Mouse (Mus musculus): Measurements from ENCODE around the gene Ano7. TPM values are rescaled to one million over a fixed set of nuclear protein-coding genes. Genes with fewer than 3 reads are reported as not detected.

Ano7 gene
- polyA plus RNA-seq (2014; fragmentation: Nextera tagmentation; extraction: Ambion mirVana): 0.85 and 1.6 TPM in 2 replicates

DNA sequence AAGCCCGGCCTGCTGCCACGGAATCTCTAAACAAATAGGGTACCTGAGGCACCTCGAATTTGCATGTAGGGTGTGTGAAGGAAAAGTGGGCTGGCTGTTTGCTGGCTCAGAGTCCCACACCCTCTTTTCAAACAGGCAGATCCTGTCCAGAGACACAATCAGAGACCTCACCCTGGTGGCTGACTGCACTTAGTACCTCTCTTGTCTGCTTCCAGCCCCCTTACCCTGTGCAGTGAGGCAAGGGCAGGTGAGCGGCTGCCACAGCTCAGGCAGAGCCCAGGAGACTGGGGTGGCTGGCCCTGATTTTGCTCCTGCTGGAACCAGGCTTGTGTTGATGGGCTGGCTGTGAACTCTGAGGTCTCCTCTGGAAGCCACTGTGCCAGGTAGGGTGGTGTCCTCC is at the start of gene Ano7:
TSS of gene Ano7 (plus strand) at position 266 of the 400 bp plus-strand sequence.
- Histone ChIP-seq H3K9me3 (ENCODE audit: control insufficient read depth, low read length) (no peaks in the 10 kb centered on the region), H3K27ac (replicated peaks; ENCODE audit: low read depth, low read length) (no peak within 1 kb of the TSS), H3K4me1 (ENCODE audit: control insufficient read depth, insufficient read depth, low read length) (no peaks in the 10 kb centered on the region), H3K27me3 (replicated peaks; ENCODE audit: control insufficient read depth, insufficient read depth, low read length) (no peaks in the 10 kb centered on the region; the same call in 1 of the 2 replicates), H3K4me2 (ENCODE audit: low read depth, low read length) (no peak within 1 kb of the TSS), H3K4me3 (ENCODE audit: low read depth, low read length) (no peak within 1 kb of the TSS), H3K9ac (ENCODE audit: low read depth, low read length) (no peak within 1 kb of the TSS; the same call in 1 of the 2 replicates), H3K36me3 (ENCODE audit: control insufficient read depth, insufficient read depth, low read length) (no peaks in the 10 kb centered on the region)
- ATAC-seq (ENCODE audit: low read depth): no peak
- 75% methylated on average over 4 of the region's 4 CpGs for WGBS
- peak; percentile 1 for DNase-seq (ENCODE audit: low spot score)

DNA sequence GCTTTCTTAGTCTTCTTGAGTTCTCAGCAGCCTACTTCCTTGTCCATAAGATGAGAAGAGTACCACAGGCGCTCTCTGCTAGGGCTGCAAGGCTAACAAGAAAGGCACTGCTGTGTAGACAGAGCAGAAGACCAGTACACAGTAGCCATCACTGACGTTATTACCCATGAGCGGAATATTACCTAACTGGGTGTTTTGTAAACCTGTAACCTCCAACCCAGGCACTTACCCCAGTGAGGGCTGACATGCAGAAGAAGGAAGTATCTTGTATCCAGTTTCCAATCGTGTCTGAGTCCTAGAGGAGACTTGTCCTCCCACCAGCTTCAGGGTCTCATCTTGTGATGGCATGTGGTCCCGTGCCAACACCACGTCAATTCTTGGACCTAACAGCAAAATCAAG is 49.8 kb upstream of the Ano7 start:
- 88% methylated on average over 6 of the region's 6 CpGs for WGBS
- H3K27ac ChIP-seq (replicated peaks; ENCODE audit: low read depth, low read length): no peak overlapping the region
- H3K36me3 ChIP-seq (ENCODE audit: control insufficient read depth, insufficient read depth, low read length): peaks cover 67% of the 10 kb centered on the region
- ATAC-seq (ENCODE audit: low read depth): no peak
- no peak overlapping the region for H3K4me2 ChIP-seq (ENCODE audit: low read depth, low read length)
- no peak for DNase-seq (ENCODE audit: low spot score)
- no peaks in the 10 kb centered on the region for H3K4me1 ChIP-seq (ENCODE audit: control insufficient read depth, insufficient read depth, low read length)
- no peak overlapping the region for H3K4me3 ChIP-seq (ENCODE audit: low read depth, low read length)
- H3K9ac ChIP-seq (ENCODE audit: low read depth, low read length): no peak overlapping the region
- no peaks in the 10 kb centered on the region for H3K9me3 ChIP-seq (ENCODE audit: control insufficient read depth, low read length)
- no peaks in the 10 kb centered on the region for H3K27me3 ChIP-seq (replicated peaks; ENCODE audit: control insufficient read depth, insufficient read depth, low read length)

DNA sequence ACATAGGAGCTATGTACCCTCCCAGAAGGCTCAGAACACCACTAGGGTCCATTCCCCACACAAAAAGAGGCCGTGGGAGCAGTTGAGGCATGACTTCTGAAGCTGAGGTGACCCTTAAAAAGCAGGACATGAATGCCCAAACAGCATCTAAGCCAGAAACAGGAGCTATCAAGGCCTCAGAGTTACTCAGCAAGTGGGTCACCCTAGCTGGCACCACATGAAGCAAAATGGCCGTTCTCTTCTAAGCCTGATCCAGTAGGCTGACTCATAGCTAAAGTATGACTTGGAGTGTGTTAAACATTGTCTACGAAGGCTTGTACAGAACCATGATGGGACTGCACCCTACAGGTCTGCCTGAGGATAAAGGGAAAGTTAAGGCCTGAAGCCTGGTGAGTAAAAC is 47.3 kb upstream of the Ano7 start:
- H3K9me3 ChIP-seq (ENCODE audit: control insufficient read depth, low read length): no peaks in the 10 kb centered on the region
- DNase-seq (ENCODE audit: low spot score) (no peak), ATAC-seq (ENCODE audit: low read depth) (no peak)
- no peak overlapping the region for H3K4me3 ChIP-seq (ENCODE audit: low read depth, low read length)
- WGBS: 98% methylated on average over 3 of the region's 3 CpGs
- peaks cover 60% of the 10 kb centered on the region for H3K36me3 ChIP-seq (ENCODE audit: control insufficient read depth, insufficient read depth, low read length)
- H3K9ac ChIP-seq (ENCODE audit: low read depth, low read length): no peak overlapping the region
- no peak overlapping the region for H3K27ac ChIP-seq (replicated peaks; ENCODE audit: low read depth, low read length)
- H3K4me2 ChIP-seq (ENCODE audit: low read depth, low read length): no peak overlapping the region
- no peaks in the 10 kb centered on the region for H3K4me1 ChIP-seq (ENCODE audit: control insufficient read depth, insufficient read depth, low read length)
- H3K27me3 ChIP-seq (replicated peaks; ENCODE audit: control insufficient read depth, insufficient read depth, low read length): no peaks in the 10 kb centered on the region

DNA sequence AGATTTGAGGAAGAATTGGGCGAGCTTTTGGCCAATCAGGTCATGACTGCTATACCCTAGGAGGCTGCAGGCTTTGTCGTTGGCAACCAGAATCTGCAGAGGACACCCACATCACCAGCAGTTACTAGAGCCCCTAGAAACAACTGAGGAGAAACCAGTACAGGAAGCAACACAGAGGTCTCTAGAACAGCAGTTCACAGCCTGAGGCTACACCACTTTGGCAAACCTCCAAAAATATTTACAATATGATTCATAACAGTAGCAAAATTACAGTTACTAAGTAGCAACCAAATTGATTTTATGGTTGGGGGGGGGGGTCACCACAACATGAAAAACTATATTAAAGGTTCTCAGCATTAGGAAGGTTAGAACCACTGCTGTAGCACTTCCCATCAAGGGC is 39.1 kb upstream of the Ano7 start:
- Histone ChIP-seq H3K4me3 (ENCODE audit: low read depth, low read length) (no peak overlapping the region), H3K4me1 (ENCODE audit: control insufficient read depth, insufficient read depth, low read length) (no peaks in the 10 kb centered on the region), H3K36me3 (ENCODE audit: control insufficient read depth, insufficient read depth, low read length) (peaks cover 28% of the 10 kb centered on the region), H3K9me3 (ENCODE audit: control insufficient read depth, low read length) (no peaks in the 10 kb centered on the region), H3K9ac (ENCODE audit: low read depth, low read length) (no peak overlapping the region), H3K27ac (replicated peaks; ENCODE audit: low read depth, low read length) (no peak overlapping the region), H3K27me3 (replicated peaks; ENCODE audit: control insufficient read depth, insufficient read depth, low read length) (no peaks in the 10 kb centered on the region), H3K4me2 (ENCODE audit: low read depth, low read length) (no peak overlapping the region)
- peak; percentile 18 for DNase-seq (ENCODE audit: low spot score)
- 67% methylated on average over 2 of the region's 2 CpGs for WGBS
- ATAC-seq (ENCODE audit: low read depth): no peak

DNA sequence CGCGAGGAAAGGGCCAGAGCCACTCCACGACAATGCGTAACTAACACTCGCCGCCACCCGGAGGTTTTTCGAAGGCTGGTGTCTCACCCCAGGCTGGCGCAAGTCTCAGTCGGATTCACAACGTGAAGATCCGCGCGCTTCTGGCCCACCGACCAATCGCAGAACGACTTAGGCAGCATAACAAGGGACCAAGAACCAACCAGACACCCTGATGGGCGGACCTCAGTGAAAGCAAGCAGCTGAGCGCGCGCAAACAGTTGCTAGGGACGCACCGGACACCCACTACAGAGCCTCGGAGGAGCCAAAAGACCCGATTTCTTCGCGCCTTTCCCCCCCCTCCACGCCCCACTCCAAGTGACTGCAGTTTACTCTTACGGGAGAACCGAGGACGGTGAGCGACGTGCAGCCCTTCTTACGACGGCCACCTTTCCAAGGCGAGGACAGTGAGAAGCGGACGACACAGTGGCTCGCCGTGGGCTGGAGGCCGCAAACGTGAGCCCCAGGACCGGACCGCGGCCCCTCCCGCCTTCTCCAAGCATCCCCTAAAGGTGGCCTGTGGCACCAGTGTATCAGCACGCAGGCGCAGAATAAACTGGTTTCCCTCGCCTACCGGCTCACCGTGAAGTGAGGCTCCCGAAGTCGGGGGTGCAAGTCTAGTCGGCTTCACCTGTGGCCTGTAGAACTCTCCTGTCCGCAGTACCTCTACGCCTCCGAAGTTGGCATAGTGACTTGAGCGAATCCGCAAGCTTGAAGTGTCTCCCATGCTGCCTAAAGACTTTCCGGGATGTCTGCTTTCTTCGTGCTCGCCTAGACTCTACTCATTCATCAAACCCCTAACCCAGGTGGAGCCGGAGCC is 30.9 kb upstream of the Ano7 start, which contains the start of the genes Ppp1r7 and Pask:
TSS of gene Ppp1r7 (plus strand) at position 207 of the 856 bp plus-strand sequence.
TSS of gene Pask (minus strand) at position 835 of the 856 bp plus-strand sequence.
- Histone ChIP-seq H3K27me3 (replicated peaks; ENCODE audit: control insufficient read depth, insufficient read depth, low read length) (no peaks in the 10 kb centered on the region), H3K27ac (replicated peaks; ENCODE audit: low read depth, low read length) (peak within 1 kb of the TSS; percentile 65), H3K4me2 (ENCODE audit: low read depth, low read length) (peak within 1 kb of the TSS; percentile 90), H3K9me3 (ENCODE audit: control insufficient read depth, low read length) (no peaks in the 10 kb centered on the region), H3K9ac (ENCODE audit: low read depth, low read length) (peak within 1 kb of the TSS; percentile 83), H3K36me3 (ENCODE audit: control insufficient read depth, insufficient read depth, low read length) (peaks cover 10% of the 10 kb centered on the region; the same call in 1 of the 2 replicates), H3K4me3 (ENCODE audit: low read depth, low read length) (peak within 1 kb of the TSS; percentile 95), H3K4me1 (ENCODE audit: control insufficient read depth, insufficient read depth, low read length) (peaks cover 7% of the 10 kb centered on the region)
- WGBS: under 1% methylated on average over 57 of the region's 63 CpGs
- DNase-seq (ENCODE audit: low spot score) (peak; percentile 99), ATAC-seq (ENCODE audit: low read depth) (peak; percentile 98)

DNA sequence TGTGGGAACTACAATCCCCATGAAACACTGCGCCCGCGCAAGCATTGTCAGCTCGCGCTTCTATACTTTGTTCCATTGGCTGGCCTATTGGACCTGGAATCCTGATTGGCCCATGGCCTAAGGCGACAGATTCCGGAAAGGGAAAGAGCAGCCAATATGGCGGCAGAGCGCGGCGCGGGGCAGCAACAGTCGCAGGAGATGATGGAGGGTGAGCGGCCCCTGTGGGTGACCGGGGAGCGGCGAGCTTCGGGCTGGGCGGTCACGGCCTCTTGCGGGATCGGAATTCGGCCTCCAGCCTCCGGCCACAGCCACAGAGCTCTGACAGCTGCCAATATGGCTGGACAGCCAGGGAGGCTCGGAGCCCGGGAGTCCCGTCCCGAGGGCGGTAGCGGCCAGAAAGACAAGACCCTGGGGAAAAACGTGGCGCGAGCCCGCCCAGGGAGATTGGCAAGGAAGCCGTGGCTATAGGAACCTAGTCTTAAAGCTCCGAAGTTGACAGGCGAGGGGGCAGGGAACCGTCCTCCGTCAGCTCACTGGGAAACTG is 30.2 kb upstream of the Ano7 start:
- H3K9ac ChIP-seq (ENCODE audit: low read depth, low read length): peak overlapping the region; percentile 83
- DNase-seq (ENCODE audit: low spot score): peak; percentile 99
- H3K4me3 ChIP-seq (ENCODE audit: low read depth, low read length): peak overlapping the region; percentile 95
- WGBS: 0% methylated on average over 35 of the region's 39 CpGs
- H3K27ac ChIP-seq (replicated peaks; ENCODE audit: low read depth, low read length): peak overlapping the region; percentile 65
- ATAC-seq (ENCODE audit: low read depth): peak; percentile 96
- no peaks in the 10 kb centered on the region for H3K27me3 ChIP-seq (replicated peaks; ENCODE audit: control insufficient read depth, insufficient read depth, low read length)
- H3K36me3 ChIP-seq (ENCODE audit: control insufficient read depth, insufficient read depth, low read length): peaks cover 16% of the 10 kb centered on the region
- peak overlapping the region; percentile 90 for H3K4me2 ChIP-seq (ENCODE audit: low read depth, low read length)
- H3K4me1 ChIP-seq (ENCODE audit: control insufficient read depth, insufficient read depth, low read length): peaks cover 7% of the 10 kb centered on the region
- H3K9me3 ChIP-seq (ENCODE audit: control insufficient read depth, low read length): no peaks in the 10 kb centered on the region

DNA sequence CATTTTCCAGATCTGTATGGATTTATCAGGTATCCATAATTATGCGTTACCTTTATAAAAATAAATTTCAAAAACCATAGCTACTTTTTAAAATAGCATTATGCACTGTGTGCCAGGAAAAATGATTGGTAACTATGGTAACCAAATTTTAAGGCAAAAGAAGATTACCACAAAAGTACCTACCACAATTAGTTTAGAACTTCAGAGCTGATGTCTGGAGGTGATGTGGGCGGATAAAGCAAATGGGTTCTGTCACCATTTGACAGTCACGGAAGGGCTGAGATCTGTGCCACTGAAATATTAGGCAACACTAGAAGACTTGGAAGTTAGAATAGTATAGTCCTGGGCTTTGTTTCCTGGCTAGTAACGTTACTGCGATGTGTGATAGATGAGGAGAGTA is 26.6 kb upstream of the Ano7 start:
- no peaks in the 10 kb centered on the region for H3K27me3 ChIP-seq (replicated peaks; ENCODE audit: control insufficient read depth, insufficient read depth, low read length)

DNA sequence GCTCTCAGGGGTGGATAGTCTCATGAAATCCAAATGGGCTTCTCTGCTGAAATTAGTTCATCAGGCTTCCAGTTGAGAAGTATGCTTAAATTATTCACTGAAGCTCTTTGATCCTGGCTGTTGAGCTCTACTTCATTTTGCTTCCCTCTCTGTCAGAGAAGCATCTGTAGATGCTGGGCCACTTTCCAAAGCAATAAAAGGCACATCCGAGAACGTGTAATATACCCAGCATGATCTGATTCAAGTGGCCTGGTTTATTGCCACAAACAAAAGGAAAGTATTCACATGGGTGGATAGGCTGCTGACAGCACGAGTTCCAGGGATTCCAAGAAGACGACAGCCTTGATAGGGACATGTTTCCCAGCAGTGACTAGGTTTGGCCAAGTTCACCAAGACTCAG is 24.0 kb upstream of the Ano7 start:
- ATAC-seq (ENCODE audit: low read depth): no peak
- DNase-seq (ENCODE audit: low spot score): no peak
- Histone ChIP-seq H3K4me3 (ENCODE audit: low read depth, low read length) (no peak overlapping the region), H3K9me3 (ENCODE audit: control insufficient read depth, low read length) (no peaks in the 10 kb centered on the region), H3K9ac (ENCODE audit: low read depth, low read length) (no peak overlapping the region), H3K4me1 (ENCODE audit: control insufficient read depth, insufficient read depth, low read length) (no peaks in the 10 kb centered on the region), H3K4me2 (ENCODE audit: low read depth, low read length) (no peak overlapping the region), H3K27ac (replicated peaks; ENCODE audit: low read depth, low read length) (no peak overlapping the region), H3K36me3 (ENCODE audit: control insufficient read depth, insufficient read depth, low read length) (peaks cover 76% of the 10 kb centered on the region), H3K27me3 (replicated peaks; ENCODE audit: control insufficient read depth, insufficient read depth, low read length) (no peaks in the 10 kb centered on the region)
- 71% methylated on average over 4 of the region's 4 CpGs for WGBS

More for the DNA sequence above, 26.6 kb upstream of the Ano7 start:
- Histone ChIP-seq H3K9ac (ENCODE audit: low read depth, low read length) (no peak overlapping the region), H3K4me3 (ENCODE audit: low read depth, low read length) (no peak overlapping the region), H3K36me3 (ENCODE audit: control insufficient read depth, insufficient read depth, low read length) (peaks cover 51% of the 10 kb centered on the region), H3K27ac (replicated peaks; ENCODE audit: low read depth, low read length) (no peak overlapping the region), H3K4me2 (ENCODE audit: low read depth, low read length) (no peak overlapping the region), H3K4me1 (ENCODE audit: control insufficient read depth, insufficient read depth, low read length) (peaks cover 7% of the 10 kb centered on the region), H3K9me3 (ENCODE audit: control insufficient read depth, low read length) (no peaks in the 10 kb centered on the region)
- no peak for DNase-seq (ENCODE audit: low spot score)
- no peak for ATAC-seq (ENCODE audit: low read depth)
- 93% methylated on average over 5 of the region's 5 CpGs for WGBS
